Mouse (Mus musculus) kidney, embryonic 14.5 days (tissue): ENCODE results near the gene Scg5. TPM values are rescaled to one million over a fixed set of nuclear protein-coding genes. Genes with fewer than 3 reads are reported as not detected.

Experiments used
- ATAC-seq: fragments of 200-750 bp; cut with Nextera tagmentation; 2 replicates; pipeline ENCODE4 v1.8.0; 2017; ENCODE audit warnings: moderate number of reproducible peaks, mild to moderate bottlenecking, moderate TSS enrichment, moderate library complexity; ENCODE audit not compliant: low FRiP score, low TSS enrichment
- H3K27ac ChIP-seq: fragments of 300-500 bp; sonication (generic); 2 replicates; pipeline ENCODE4 v1.5.1; 2014; ENCODE audit warnings: low read depth, mild to moderate bottlenecking, low read length, moderate library complexity, mixed read lengths
- H3K27me3 ChIP-seq: fragments of 300-500 bp; sonication (generic); 2 replicates; pipeline ENCODE4 v1.6.1; 2014; ENCODE audit warnings: mild to moderate bottlenecking, low read length; ENCODE audit not compliant: control insufficient read depth, insufficient read depth
- H3K36me3 ChIP-seq: fragments of 300-500 bp; sonication (generic); 2 replicates; pipeline ENCODE4 v1.6.1; 2014; ENCODE audit warnings: low read length, mixed read lengths; ENCODE audit not compliant: control insufficient read depth, insufficient read depth
- H3K4me1 ChIP-seq: fragments of 300-500 bp; sonication (generic); 2 replicates; pipeline ENCODE4 v1.6.1; 2014; ENCODE audit warnings: low read length, mixed read lengths; ENCODE audit not compliant: control insufficient read depth, insufficient read depth
- H3K4me2 ChIP-seq: fragments of 300-500 bp; sonication (generic); replicated peaks from 2 replicates; pipeline ENCODE4 v1.6.1; 2014; ENCODE audit warnings: low read depth, mild to moderate bottlenecking, low read length
- H3K4me3 ChIP-seq: fragments of 300-500 bp; sonication (generic); 2 replicates; pipeline ENCODE4 v1.5.1; 2014; ENCODE audit warnings: mild to moderate bottlenecking, low read length
- H3K9ac ChIP-seq: fragments of 300-500 bp; sonication (generic); 2 replicates; pipeline ENCODE4 v1.6.1; 2014; ENCODE audit warnings: low read depth, mild to moderate bottlenecking, low read length, moderate library complexity
- H3K9me3 ChIP-seq: fragments of 300-500 bp; sonication (generic); 2 replicates; pipeline ENCODE4 v1.6.1; 2016; ENCODE audit warnings: low read length; ENCODE audit not compliant: control insufficient read depth
- WGBS: fragments of 180-500 bp; shearing (Covaris S2); extraction: QIAGEN DNeasy Blood & Tissue Kit; methylation state at CpG from one replicate; pipeline ENCODE4 v1.1.7; 2014; 5-methylcytosine and 5-hydroxymethylcytosine counted together
- polyA plus RNA-seq: library from polyadenylated mRNA; unstranded; fragments of >200 nt; fragmentation: Nextera tagmentation; extraction: Ambion mirVana; gene quantifications from 2 replicates; pipeline ENCODE4 v1.2.1, GENCODE M21; 2014

Scg5 gene
- polyA plus RNA-seq, 1 experiment from 2014 or later = 6.8 TPM

GRCm38 (mm10) chr2:113817681-113818606 lies 11.0 kb downstream of the Scg5 start:
- Histone ChIP-seq H3K36me3 (no peaks in the 10 kb centered on the region), H3K4me2 (no peak overlapping the region), H3K27ac (no peak overlapping the region), H3K9me3 (no peaks in the 10 kb centered on the region), H3K27me3 (no peaks in the 10 kb centered on the region), H3K4me1 (no peaks in the 10 kb centered on the region), H3K4me3 (no peak overlapping the region), H3K9ac (no peak overlapping the region)
- ATAC-seq = no peak
- 69% methylated on average over 14 of the region's 14 CpGs for WGBS

GRCm38 (mm10) chr2:113807640-113808039 lies 21.3 kb downstream of the Scg5 start:
- Histone ChIP-seq H3K36me3 (no peaks in the 10 kb centered on the region), H3K9ac (no peak overlapping the region), H3K27me3 (no peaks in the 10 kb centered on the region), H3K9me3 (no peaks in the 10 kb centered on the region), H3K27ac (no peak overlapping the region), H3K4me3 (no peak overlapping the region), H3K4me2 (no peak overlapping the region), H3K4me1 (no peaks in the 10 kb centered on the region)
- peak; percentile 75; the same call in 1 of the 2 replicates for ATAC-seq
- 22% methylated on average over 9 of the region's 9 CpGs for WGBS

DNA sequence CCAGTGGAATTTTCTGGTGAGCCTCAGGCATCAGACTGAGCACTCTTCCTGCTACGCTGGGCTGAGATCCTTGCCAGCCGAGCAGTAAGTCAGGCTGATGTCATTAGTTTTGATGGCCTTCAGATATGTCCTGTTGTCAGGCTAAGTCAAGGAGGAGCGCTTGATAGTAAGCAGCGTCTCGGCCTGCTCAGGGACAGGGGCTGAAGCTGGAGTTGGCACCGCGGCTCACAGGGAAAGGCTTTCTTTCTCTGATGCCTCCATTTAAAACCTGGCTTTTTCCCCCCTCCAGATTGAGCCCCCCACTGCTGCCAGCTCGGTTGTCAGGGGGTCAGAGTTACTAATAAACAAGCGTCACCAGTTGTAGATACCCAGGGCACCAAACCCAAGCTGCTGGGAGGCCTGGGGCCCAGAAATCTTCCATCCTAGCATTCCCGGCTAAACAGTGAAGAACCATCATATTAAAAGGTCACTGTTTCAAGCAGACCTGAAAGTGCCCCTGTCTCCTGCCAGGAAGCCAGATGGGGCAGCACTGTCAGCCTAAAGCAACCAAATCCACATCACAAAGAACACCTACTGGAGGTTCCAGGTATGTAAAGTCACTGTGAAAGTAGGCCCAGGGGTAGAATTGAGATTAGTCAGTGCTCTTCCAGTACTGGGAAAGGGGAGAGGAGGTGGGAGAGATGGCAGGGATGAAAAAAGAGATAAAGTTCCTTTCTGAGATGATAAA lies 21.9 kb downstream of the Scg5 start:
- Histone ChIP-seq H3K36me3 (no peaks in the 10 kb centered on the region), H3K9ac (no peak overlapping the region), H3K9me3 (no peaks in the 10 kb centered on the region), H3K27me3 (no peaks in the 10 kb centered on the region), H3K4me2 (no peak overlapping the region), H3K27ac (no peak overlapping the region), H3K4me1 (no peaks in the 10 kb centered on the region), H3K4me3 (no peak overlapping the region)
- ATAC-seq = no peak
- WGBS = 67% methylated on average over 10 of the region's 10 CpGs

DNA sequence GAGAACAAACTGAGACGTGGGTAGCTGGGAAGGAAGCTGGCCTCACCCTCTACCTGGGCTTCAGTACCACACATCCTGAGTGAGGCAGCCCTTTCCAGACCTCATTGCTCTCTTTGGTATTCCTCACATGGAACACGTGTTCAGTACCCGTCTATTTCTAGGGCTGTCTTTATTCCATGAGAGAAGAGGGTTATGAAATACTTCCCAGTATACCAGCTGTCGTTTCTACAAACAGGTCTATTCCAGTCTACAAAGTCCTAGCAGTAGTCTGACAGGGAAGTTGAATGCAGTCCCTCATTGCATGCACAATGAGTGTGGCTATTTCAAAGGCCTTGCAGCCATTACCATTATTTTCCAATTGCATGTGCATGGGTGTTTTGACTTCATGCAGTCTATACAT lies 23.2 kb downstream of the Scg5 start:
- Histone ChIP-seq H3K4me3 (no peak overlapping the region), H3K9me3 (no peaks in the 10 kb centered on the region), H3K9ac (no peak overlapping the region), H3K27ac (no peak overlapping the region), H3K27me3 (no peaks in the 10 kb centered on the region), H3K4me1 (no peaks in the 10 kb centered on the region), H3K4me2 (no peak overlapping the region), H3K36me3 (no peaks in the 10 kb centered on the region)
- ATAC-seq = no peak
- WGBS = 82% methylated on average over 4 of the region's 4 CpGs

- Histone ChIP-seq H3K4me2 (no peak overlapping the region), H3K36me3 (no peaks in the 10 kb centered on the region), H3K27ac (no peak overlapping the region), H3K9me3 (no peaks in the 10 kb centered on the region), H3K9ac (no peak overlapping the region), H3K4me3 (no peak overlapping the region), H3K4me1 (no peaks in the 10 kb centered on the region), H3K27me3 (no peaks in the 10 kb centered on the region)
- no peak for ATAC-seq
- WGBS = 17% methylated on average over 1 of the region's 1 CpGs
Measured at GRCm38 (mm10) chr2:113803753-113804152, 25.2 kb downstream of the Scg5 start.

DNA sequence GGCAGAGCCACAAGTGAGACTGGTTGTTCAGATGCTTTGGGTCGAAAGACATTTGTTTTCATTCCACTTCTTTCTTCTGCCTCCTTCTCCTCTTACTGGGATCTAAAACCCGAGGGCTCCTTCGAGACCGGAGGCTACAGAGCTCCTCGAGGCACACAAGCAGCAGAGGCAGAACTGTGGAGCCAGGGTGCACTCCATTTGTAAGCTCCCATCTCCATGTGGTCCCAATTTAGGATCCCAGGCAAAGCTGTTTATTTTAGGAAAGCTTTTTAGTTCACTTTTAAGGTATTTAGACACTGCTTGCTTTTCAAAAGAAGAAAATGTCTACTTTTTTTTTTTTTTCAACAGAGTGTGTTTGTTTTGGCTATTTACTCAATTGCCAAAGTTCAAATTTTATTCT lies 28.1 kb downstream of the Scg5 start:
- Histone ChIP-seq H3K4me1 (no peaks in the 10 kb centered on the region), H3K27me3 (no peaks in the 10 kb centered on the region), H3K27ac (no peak overlapping the region), H3K9ac (no peak overlapping the region), H3K4me2 (no peak overlapping the region), H3K4me3 (no peak overlapping the region), H3K36me3 (no peaks in the 10 kb centered on the region), H3K9me3 (no peaks in the 10 kb centered on the region)
- WGBS = 65% methylated on average over 5 of the region's 5 CpGs
- ATAC-seq = no peak

- 58% methylated on average over 13 of the region's 13 CpGs for WGBS
- Histone ChIP-seq H3K9ac (no peak overlapping the region), H3K4me3 (no peak overlapping the region), H3K36me3 (no peaks in the 10 kb centered on the region), H3K27ac (no peak overlapping the region), H3K9me3 (no peaks in the 10 kb centered on the region), H3K4me1 (no peaks in the 10 kb centered on the region), H3K4me2 (no peak overlapping the region), H3K27me3 (no peaks in the 10 kb centered on the region)
- no peak for ATAC-seq
Measured at GRCm38 (mm10) chr2:113798605-113799004, 30.3 kb downstream of the Scg5 start.

- Histone ChIP-seq H3K9ac (no peak overlapping the region), H3K4me2 (no peak overlapping the region), H3K27me3 (no peaks in the 10 kb centered on the region), H3K27ac (no peak overlapping the region), H3K36me3 (no peaks in the 10 kb centered on the region), H3K9me3 (no peaks in the 10 kb centered on the region), H3K4me3 (no peak overlapping the region), H3K4me1 (no peaks in the 10 kb centered on the region)
- 77% methylated on average over 4 of the region's 4 CpGs for WGBS
- no peak for ATAC-seq
Measured at GRCm38 (mm10) chr2:113795186-113795585, 33.7 kb downstream of the Scg5 start.

DNA sequence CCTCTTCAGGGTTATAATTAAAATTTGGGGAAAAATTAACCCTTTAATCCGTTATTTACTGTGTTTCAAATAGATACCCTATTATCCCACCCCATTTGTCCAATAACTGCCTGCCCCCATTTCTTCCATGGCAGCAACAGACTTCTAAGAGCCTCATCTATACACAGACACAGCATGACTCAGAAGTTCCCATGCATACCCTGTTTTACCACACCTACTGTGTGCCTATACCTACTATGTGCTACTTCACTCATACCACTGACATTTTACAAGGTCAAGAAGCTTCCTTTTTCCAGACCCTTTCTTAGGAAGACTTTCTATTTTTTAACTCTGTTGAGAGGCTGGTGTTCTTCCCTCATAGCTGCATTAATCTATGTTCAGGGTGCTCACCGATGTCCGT lies 35.4 kb downstream of the Scg5 start:
- Histone ChIP-seq H3K4me3 (no peak overlapping the region), H3K36me3 (no peaks in the 10 kb centered on the region), H3K4me2 (no peak overlapping the region), H3K4me1 (no peaks in the 10 kb centered on the region), H3K9me3 (no peaks in the 10 kb centered on the region), H3K9ac (no peak overlapping the region), H3K27me3 (no peaks in the 10 kb centered on the region), H3K27ac (no peak overlapping the region)
- 88% methylated on average over 3 of the region's 3 CpGs for WGBS
- no peak for ATAC-seq
